Mouse (Mus musculus) cortical plate, adult 2 months (tissue): ENCODE measurements around the gene Ugp2.

ENCODE experiments used
- CTCF ChIP-seq: fragments of 200-500 bp; IDR thresholded peaks from 2 replicates; pipeline ENCODE4 v1.5.1; 2011; ENCODE audit warnings: mild to moderate bottlenecking, control low read depth, low read length; ENCODE audit not compliant: insufficient read depth; ENCODE audit errors: extremely low read depth
- POLR2A ChIP-seq: fragments of 200-500 bp; IDR thresholded peaks from 2 replicates; pipeline ENCODE4 v1.6.1; 2011; ENCODE audit warnings: mild to moderate bottlenecking, low read length, control low read depth; ENCODE audit not compliant: insufficient read depth; ENCODE audit errors: extremely low read depth

GRCm38 (mm10) chr11:21406668-21407067, 35.7 kb upstream of the Ugp2 start:
- no peak for TF ChIP-seq CTCF
- no peak for TF ChIP-seq POLR2A
